Mouse (Mus musculus): ENCODE results near the gene Cst7. TPM values are rescaled to one million over a fixed set of nuclear protein-coding genes. Genes with fewer than 3 reads are reported as not detected.
"Not testable (repeated sequence)": the region's sequence is repeated elsewhere in the genome, so short reads cannot be mapped to it uniquely, and the experiment has no call there.

Gene Cst7
- total RNA-seq (2021) = not detected
- long read RNA-seq, experiment 1 = 0 reads
- long read RNA-seq, experiment 2 = 0 reads

GRCm38 (mm10) chr2:150569847-150570590, at the start of gene Cst7:
Gene Cst7 (plus strand): TSS chr2:150570415.
- no peak for TF ChIP-seq CTCF (IDR thresholded peaks at IDR 0.05)
- intact Hi-C loops (cut with DNase I) = no loop called here
- Histone ChIP-seq H3K4me3 (no peak within 1 kb of the TSS), H3K27ac (no peak within 1 kb of the TSS)
- no peak for DNase-seq (ENCODE audit: extremely low spot score in 1 of 2, low spot score in 2 of 2)

- DNase-seq (ENCODE audit: extremely low spot score in 1 of 2, low spot score in 2 of 2) = no peak
- TF ChIP-seq CTCF (IDR thresholded peaks at IDR 0.05) = no peak
- no peak overlapping the region for H3K4me3 ChIP-seq
- no peak overlapping the region for H3K27ac ChIP-seq
- intact Hi-C loops (cut with DNase I) = no loop called here
These were observed 44.5 kb upstream of the Cst7 start for GRCm38 (mm10) chr2:150525703-150526207.

- DNase-seq (ENCODE audit: extremely low spot score in 1 of 2, low spot score in 2 of 2); H3K4me3 ChIP-seq; intact Hi-C loops (cut with DNase I); H3K27ac ChIP-seq: not testable (repeated sequence)
These were observed 20.6 kb upstream of the Cst7 start for GRCm38 (mm10) chr2:150549576-150549975.

- intact Hi-C loops (cut with DNase I) = loop anchor here (1.0 to 5.0 kb wide), 3 partner anchors 50 to 184 kb away; partner anchors contain the start of gene Apmap
- no peak overlapping the region for H3K4me3 ChIP-seq
- DNase-seq (ENCODE audit: extremely low spot score in 1 of 2, low spot score in 2 of 2) = no peak
- H3K27ac ChIP-seq = no peak overlapping the region
- peak; percentile 63 for TF ChIP-seq CTCF (IDR thresholded peaks at IDR 0.05)
These were observed 11.6 kb upstream of the Cst7 start for GRCm38 (mm10) chr2:150558568-150558967.

GRCm38 (mm10) chr2:150567051-150567450, 3.2 kb upstream of the Cst7 start:
- Histone ChIP-seq H3K27ac (no peak overlapping the region), H3K4me3 (no peak overlapping the region)
- TF ChIP-seq CTCF (IDR thresholded peaks at IDR 0.05) = no peak
- intact Hi-C loops (cut with DNase I) = no loop called here
- DNase-seq (ENCODE audit: extremely low spot score in 1 of 2, low spot score in 2 of 2) = no peak

GRCm38 (mm10) chr2:150570761-150571160, 546 bp downstream of the Cst7 start:
- TF ChIP-seq CTCF (IDR thresholded peaks at IDR 0.05) = no peak
- intact Hi-C loops (cut with DNase I) = no loop called here
- DNase-seq (ENCODE audit: extremely low spot score in 1 of 2, low spot score in 2 of 2) = no peak
- H3K4me3 ChIP-seq = no peak overlapping the region
- H3K27ac ChIP-seq = no peak overlapping the region

GRCm38 (mm10) chr2:150572463-150572862, 2.2 kb downstream of the Cst7 start:
- Histone ChIP-seq H3K27ac (no peak overlapping the region), H3K4me3 (no peak overlapping the region)
- no peak for TF ChIP-seq CTCF (IDR thresholded peaks at IDR 0.05)
- no peak for DNase-seq (ENCODE audit: extremely low spot score in 1 of 2, low spot score in 2 of 2)
- intact Hi-C loops (cut with DNase I) = no loop called here

GRCm38 (mm10) chr2:150576256-150576655, 6.0 kb downstream of the Cst7 start:
- H3K27ac ChIP-seq = no peak overlapping the region
- intact Hi-C loops (cut with DNase I) = no loop called here
- TF ChIP-seq CTCF (IDR thresholded peaks at IDR 0.05) = no peak
- H3K4me3 ChIP-seq = no peak overlapping the region
- no peak for DNase-seq (ENCODE audit: extremely low spot score in 1 of 2, low spot score in 2 of 2)

GRCm38 (mm10) chr2:150578603-150579002, 8.4 kb downstream of the Cst7 start:
- intact Hi-C loops (cut with DNase I) = no loop called here
- no peak for DNase-seq (ENCODE audit: extremely low spot score in 1 of 2, low spot score in 2 of 2)
- no peak overlapping the region for H3K4me3 ChIP-seq
- no peak overlapping the region for H3K27ac ChIP-seq
- no peak for TF ChIP-seq CTCF (IDR thresholded peaks at IDR 0.05)

- no peak for TF ChIP-seq CTCF (IDR thresholded peaks at IDR 0.05)
- DNase-seq (ENCODE audit: extremely low spot score in 1 of 2, low spot score in 2 of 2) = no peak
- intact Hi-C loops (cut with DNase I) = no loop called here
- Histone ChIP-seq H3K4me3 (no peak overlapping the region), H3K27ac (no peak overlapping the region)
These were observed 9.4 kb downstream of the Cst7 start for GRCm38 (mm10) chr2:150579628-150580027.

GRCm38 (mm10) chr2:150589076-150589475, 18.9 kb downstream of the Cst7 start:
- H3K27ac ChIP-seq = no peak overlapping the region
- TF ChIP-seq CTCF (IDR thresholded peaks at IDR 0.05) = no peak
- intact Hi-C loops (cut with DNase I) = no loop called here

GRCm38 (mm10) chr2:150595411-150596190, 25.4 kb downstream of the Cst7 start:
- Histone ChIP-seq H3K4me3 (no peak overlapping the region), H3K27ac (no peak overlapping the region)
- no peak for DNase-seq (ENCODE audit: extremely low spot score in 1 of 2, low spot score in 2 of 2)
- intact Hi-C loops (cut with DNase I) = no loop called here
- no peak for TF ChIP-seq CTCF (IDR thresholded peaks at IDR 0.05)

More at GRCm38 (mm10) chr2:150589076-150589475, 18.9 kb downstream of the Cst7 start:
- no peak overlapping the region for H3K4me3 ChIP-seq
- no peak for DNase-seq (ENCODE audit: extremely low spot score in 1 of 2, low spot score in 2 of 2)

Data from left cerebral cortex, adult 2 months (tissue).